Mouse (Mus musculus): ENCODE measurements around the gene Pde4d. TPM values are rescaled to one million over a fixed set of nuclear protein-coding genes. Genes with fewer than 3 reads are reported as not detected.
A peak's percentile ranks its signal among the peaks of the same experiment; 100 is the strongest.

Gene Pde4d
- total RNA-seq, 4 experiments from 2014 or later, result 68.8 to 86.9 (median 76.0) TPM

DNA sequence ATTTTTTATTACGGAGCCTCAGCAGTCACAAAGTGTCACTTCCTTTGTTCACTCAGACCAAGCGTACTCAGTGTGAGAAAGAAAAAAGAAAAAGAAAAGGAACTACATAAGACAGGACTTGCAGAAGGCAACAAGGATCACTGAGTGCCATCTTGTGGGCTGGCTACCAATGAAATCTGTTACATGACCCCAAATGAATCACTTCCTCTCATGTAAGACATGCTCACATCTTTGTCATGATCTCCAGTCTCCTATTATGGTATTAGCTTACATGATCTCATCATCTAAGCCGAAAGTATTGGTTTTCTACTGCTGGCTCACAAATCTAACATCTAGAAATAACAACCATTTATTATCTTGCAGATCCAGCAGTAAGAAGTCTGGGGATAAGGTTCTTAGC is 709.0 kb downstream of the Pde4d start:
- no peak for DNase-seq (ENCODE audit: low spot score in 2 of 2)

GRCm38 (mm10) chr13:109168556-109169334 is 719.0 kb downstream of the Pde4d start:
- DNase-seq (ENCODE audit: low spot score in 2 of 2), result no peak

DNA sequence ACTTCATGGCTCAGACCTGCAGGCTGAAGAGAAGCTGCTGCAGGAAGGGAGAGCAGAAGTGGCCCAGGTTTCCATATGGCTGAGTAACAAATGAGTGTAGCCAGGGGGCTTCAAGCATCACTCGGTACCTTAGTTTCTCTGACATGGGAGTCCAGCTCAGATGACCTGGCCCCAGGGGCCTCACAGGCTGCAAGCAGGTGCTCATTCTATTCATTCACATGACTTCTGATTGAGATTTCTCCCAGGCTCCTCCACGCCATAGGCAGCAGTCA is 719.5 kb downstream of the Pde4d start:
- no peak for DNase-seq (ENCODE audit: low spot score in 2 of 2)

DNA sequence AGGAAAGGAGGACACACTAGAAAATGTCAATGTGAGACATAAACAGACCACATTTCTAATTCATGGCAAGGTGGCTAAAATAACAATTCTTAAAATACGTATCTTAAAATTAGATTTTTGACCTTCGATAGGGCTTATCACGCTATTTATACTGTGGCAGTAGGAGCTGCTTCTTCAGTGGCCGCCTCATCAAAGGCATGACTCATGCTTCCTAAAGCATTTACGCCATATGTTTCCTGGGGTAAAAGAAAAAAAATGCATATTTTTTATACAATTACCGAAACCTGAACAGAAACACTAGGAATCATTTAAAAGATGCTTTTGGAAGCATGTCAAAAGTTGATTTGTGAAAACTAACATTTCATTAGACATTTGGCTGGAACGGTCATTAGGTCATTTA is 721.9 kb downstream of the Pde4d start:
- no peak for DNase-seq (ENCODE audit: low spot score in 2 of 2)

- DNase-seq (ENCODE audit: low spot score in 2 of 2), result no peak
Observed at GRCm38 (mm10) chr13:109175281-109175680, 725.5 kb downstream of the Pde4d start.

DNA sequence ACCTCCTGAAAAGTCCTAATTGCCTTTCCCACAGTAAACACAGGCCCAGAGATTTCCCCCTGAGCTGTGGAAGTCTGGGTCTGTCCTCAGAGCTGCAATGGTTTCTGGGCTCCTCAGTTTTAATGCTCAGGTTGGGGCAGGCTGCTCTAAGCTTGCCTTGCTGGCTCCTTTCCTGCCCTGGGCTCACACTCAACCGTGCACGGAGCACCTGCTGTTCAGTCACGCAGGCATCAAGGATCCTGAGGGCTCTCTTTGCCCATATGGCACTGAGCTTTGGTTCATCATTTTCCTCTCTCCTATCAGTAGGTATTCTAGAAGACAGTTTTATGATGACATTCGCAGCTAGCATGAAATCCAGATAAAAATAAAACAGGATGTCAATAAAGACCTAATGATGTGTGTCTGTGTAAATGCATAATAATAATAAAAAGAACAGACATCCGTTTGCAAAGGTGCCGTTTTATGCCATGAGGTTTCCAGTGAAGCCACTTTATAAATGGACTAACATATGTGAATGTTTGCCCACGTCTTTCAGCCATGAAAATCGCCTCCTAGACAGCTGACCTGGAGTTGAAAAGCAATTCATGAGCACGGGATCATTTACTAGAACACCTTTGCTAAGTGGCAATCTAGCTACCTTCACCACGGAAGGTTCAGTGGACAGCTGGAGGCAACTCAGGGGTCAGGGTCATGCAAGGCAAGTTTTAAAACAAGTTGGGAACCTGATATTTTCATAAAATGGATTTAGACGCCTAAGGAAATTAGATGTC is 726.3 kb downstream of the Pde4d start:
- no peak for DNase-seq (ENCODE audit: low spot score in 2 of 2)

GRCm38 (mm10) chr13:109181363-109181762 is 731.6 kb downstream of the Pde4d start:
- DNase-seq (ENCODE audit: low spot score in 2 of 2), result no peak

DNA sequence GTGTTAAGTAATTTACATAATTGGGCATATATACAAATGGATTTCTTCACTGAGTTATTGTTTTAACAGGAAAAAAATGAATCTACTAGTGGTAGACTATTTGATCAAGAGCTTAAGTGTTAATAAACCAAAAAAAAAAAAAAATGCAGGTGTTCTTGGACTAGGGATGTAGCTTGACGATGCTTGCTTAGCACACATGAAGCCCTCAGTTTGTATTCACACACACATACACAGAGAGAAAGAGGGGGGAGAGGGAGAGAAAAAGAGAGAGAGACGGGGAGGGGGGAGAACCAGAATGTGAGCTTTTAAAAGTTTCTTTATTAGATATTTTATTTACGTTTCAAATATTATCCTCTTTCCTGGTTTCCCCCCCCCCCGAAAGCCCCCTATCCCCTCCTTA is 740.9 kb downstream of the Pde4d start:
- no peak for DNase-seq (ENCODE audit: low spot score in 2 of 2)

GRCm38 (mm10) chr13:109191176-109191575 is 741.4 kb downstream of the Pde4d start:
- no peak for DNase-seq (ENCODE audit: low spot score in 2 of 2)

- DNase-seq (ENCODE audit: low spot score in 2 of 2), result no peak
Observed at GRCm38 (mm10) chr13:109205541-109205940, 755.8 kb downstream of the Pde4d start.

DNA sequence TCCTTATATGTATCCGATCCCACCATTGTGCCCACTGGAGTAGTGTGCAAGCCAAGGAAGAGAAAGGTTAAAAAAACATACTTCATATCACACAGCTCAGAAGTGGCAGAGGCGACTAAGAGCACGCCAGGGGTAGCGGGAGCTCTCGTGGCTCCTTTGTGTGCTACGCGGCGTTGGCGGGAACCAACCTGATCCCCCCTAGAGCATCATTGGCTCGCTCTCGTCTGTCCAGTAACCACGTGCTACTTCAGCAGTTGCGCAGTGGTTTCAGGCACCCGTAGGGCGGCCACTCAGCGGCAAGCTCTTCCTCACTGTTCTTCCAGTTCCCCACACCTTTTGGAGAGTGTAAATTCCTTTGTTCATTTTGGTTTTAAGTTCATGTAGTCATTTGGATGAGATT is 758.9 kb downstream of the Pde4d start:
- no peak for DNase-seq (ENCODE audit: low spot score in 2 of 2)

DNA sequence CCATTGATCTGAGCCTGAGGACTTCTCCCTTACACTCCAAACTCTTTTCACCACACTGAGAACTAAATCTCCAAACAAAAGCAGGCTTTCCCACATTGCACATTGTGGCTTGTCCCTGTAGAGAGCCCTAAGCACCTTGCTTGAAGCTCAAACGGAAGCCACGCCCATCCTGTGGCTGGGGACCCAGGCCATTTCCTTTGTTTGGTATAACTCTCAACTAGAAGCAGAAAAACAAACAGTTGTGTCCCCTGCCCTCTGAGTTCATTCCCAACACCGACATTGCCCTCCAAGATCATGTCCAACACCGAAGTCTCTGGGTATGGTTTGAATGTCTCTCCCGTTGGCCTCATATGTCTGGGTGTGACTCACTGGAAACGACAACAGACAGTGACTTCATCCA is 759.7 kb downstream of the Pde4d start:
- DNase-seq (ENCODE audit: low spot score in 2 of 2), result no peak

GRCm38 (mm10) chr13:109210403-109210802 is 760.7 kb downstream of the Pde4d start:
- DNase-seq (ENCODE audit: low spot score in 2 of 2), result peak in 1 of 2 experiments; percentile 85

DNA sequence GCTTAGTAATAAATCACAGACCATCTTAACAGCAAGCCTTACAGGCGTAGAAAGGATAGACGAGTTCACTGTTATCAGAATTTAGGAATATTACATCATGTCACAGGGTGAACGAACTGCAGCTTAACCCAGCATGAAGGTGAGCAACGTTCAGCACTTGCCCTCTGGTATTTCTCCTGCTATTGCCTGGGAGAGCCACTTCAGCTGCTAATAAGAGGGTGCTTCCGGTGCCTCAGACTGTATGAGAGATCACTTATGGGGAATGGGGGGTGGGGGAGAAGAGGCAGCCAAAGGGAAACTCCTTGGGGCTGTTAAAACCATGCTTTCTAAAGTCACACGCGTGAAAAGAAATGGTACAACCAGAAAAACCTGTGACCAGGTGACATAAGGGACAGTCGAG is 761.7 kb downstream of the Pde4d start:
- DNase-seq (ENCODE audit: low spot score in 2 of 2), result no peak

- no peak for DNase-seq (ENCODE audit: low spot score in 2 of 2)
Observed at GRCm38 (mm10) chr13:109211941-109212487, 762.3 kb downstream of the Pde4d start.

GRCm38 (mm10) chr13:109212788-109213473 is 763.2 kb downstream of the Pde4d start:
- no peak for DNase-seq (ENCODE audit: low spot score in 2 of 2)

GRCm38 (mm10) chr13:109219019-109219725 is 769.4 kb downstream of the Pde4d start:
- no peak for DNase-seq (ENCODE audit: low spot score in 2 of 2)

GRCm38 (mm10) chr13:109228967-109229617 is 779.3 kb downstream of the Pde4d start:
- DNase-seq (ENCODE audit: low spot score in 2 of 2), result no peak

- no peak for DNase-seq (ENCODE audit: low spot score in 2 of 2)
Observed at GRCm38 (mm10) chr13:109229618-109230334, 780.0 kb downstream of the Pde4d start.

GRCm38 (mm10) chr13:109230335-109230987 is 780.7 kb downstream of the Pde4d start:
- DNase-seq (ENCODE audit: low spot score in 2 of 2), result no peak
